Mouse (Mus musculus): ENCODE measurements around the gene Boll. TPM values are rescaled to one million over a fixed set of nuclear protein-coding genes. Genes with fewer than 3 reads are reported as not detected.

The Boll gene
- 1.0 and 2.8 TPM in 2 replicates for polyA plus RNA-seq (2012; ENCODE audit: low replicate concordance)

DNA sequence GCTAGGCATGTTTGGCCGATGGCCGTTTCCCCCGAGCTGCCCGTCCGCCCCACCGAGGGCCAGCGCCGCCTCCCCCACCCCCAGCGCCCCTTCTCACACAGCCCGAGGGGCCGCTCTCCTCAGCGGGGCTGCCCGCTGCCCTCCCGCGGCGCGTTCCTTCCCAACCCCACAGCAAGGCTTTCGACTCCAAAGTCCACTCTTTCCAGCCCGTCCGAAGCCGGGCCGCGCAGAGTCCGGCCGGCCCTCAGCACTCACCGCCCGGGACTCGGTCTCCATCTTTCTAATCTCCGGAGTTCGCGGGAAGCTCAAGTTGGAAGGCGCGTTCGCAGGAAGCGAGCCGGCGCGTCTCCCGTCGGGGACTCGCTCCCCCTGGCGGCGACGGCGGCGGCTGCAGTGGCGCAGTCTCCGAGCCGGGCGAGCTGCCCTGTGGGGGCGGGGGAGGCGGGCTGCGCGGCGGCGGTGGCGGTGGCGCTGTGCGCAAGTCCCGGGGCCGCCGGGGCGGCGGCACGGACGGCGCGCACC is at the start of gene Boll:
Boll (minus strand) TSS at position 426 of the 522 bp plus-strand sequence.

DNA sequence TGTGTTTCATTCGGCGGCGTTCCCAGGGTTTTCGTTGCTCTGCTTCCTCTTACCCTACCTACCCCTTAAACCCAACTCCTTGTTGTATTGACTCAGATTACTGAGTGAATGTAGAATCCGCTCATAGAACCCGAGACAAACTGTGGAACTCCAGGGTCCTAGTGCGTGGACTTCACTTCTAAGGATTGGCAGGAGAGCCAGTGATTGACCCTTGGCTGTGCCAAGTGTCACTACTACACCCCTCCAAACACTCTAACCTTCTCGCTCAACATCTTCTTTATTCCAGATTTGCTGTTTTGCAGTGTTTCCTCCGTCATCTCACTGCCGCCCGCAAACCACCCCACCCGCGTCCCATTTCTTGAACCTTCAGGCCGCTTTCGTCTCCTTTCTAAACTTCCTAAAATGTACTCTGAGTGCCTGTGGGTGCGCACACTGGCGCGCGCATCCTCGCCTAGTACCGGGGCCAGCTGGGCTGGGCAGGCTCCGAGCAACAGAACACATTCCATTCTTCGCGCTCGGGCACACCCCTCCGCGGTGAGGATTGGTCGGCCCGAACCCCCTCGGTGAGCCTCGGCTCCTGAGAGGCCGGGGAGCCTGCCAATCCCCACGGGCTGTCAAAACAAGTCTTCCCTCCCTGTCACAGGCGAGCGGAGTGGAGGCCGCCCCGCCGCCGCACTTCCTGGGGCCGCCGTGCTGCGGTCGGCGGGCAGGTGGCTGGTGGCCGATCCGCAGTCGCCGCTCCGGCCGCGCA is 42.2 kb upstream of the Boll start, which contains the start of gene Plcl1:
Plcl1 (plus strand) TSS at position 650 of the 751 bp plus-strand sequence.

DNA sequence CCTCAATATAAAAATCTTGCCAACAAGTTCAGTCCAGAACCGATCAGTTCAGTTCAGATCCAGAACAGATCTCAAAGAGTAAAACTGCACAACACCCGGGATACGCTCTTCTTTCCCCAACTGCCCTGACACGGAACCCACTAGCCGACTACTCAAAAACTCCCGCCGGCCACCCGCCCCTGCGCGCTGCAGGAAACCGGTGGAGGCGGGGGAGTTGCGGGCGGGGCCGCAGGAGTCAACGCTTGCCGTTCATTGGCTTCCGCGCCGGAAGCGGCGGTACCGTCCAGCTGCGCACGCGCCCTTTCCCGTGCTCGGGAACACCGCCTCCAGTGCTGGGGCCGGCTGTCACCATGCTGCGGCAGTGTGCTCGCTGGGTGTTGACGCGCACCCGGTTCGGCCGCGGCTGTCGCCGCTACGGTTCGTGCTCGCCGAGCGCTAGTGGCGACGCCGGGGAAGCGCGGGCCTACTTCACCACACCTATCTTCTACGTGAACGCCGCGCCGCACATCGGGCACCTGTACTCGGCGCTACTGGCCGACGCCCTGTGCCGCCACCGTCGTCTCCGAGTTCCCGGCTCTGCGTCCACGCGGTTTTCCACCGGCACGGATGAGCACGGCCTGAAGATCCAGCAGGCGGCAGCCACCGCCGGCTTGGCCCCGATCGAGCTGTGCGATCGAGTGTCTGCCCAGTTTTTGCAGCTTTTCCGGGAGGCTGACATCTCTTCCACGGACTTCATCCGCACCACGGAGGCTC is 126.2 kb downstream of the Boll start, which contains the start of gene Mars2:
Mars2 (plus strand) TSS at position 288 of the 753 bp plus-strand sequence.

DNA sequence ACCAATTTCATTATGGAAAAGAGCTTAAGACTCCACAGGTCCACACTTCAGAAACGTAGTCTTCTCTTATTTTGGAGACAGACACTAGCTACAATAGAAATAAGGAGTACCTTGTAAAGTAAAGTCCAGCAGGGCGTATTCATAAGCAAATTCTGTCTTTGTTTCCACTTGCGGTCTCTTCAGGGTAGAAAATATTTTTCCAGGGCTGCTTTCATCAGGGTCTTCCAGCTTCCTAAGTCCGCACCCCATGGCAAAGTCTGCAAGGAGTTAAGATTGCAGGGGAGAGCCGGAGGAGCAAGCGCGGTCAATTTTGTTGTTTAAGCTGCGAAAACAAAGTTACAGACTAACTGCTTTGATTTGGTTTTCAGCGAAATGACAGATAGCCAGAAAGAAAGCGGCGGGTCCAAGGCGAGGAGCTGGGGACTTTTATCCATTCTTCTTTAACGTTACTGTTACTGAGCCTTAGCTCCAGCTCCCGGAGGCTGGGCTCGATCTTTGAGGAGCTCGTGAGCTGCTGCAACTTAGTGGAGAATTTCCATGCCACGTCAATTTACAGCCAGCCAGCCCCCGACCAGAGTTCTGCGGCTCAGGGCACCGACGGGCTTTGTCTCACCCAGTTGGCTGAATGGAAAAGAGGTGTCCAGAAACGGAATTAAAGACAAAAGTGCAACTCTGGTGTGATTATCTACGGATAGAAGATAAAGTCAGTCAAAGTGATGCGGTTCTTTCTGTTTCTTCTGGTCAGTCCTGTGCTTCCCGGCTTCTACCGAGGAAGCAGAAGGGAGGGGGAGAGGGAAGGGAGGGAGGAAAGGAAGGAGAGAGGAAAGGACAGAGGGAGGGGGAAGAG is 137.0 kb downstream of the Boll start, which contains the start of gene Rftn2:
Rftn2 (minus strand) TSS at position 772 of the 847 bp plus-strand sequence.

Other genes with a start within 250 kb of the Boll start
- 4.7 and 7.8 TPM in 2 replicates for gene Mob4, start 232.2 kb downstream of the Boll start, polyA plus RNA-seq (2012; ENCODE audit: low replicate concordance)
- 2.8 and 5.2 TPM in 2 replicates for gene Rftn2, start 136.7 kb downstream of the Boll start, polyA plus RNA-seq (2012; ENCODE audit: low replicate concordance)
- gene Mars2, start 126.3 kb downstream of the Boll start, polyA plus RNA-seq (2012; ENCODE audit: low replicate concordance) = 2.4 and 3.9 TPM in 2 replicates
- 0.81 and 1.9 TPM in 2 replicates for gene Plcl1, start 42.5 kb upstream of the Boll start, polyA plus RNA-seq (2012; ENCODE audit: low replicate concordance)

Measured in hematopoietic multipotent progenitor cell, adult 10-12 weeks (in vitro differentiated cells).